In genomic region chr11:69366855-69367615, GRCm38 (mm10) we compare ENCODE assay signal across 8 mouse cellular contexts. TPM values are rescaled to one million over a fixed set of nuclear protein-coding genes. Genes with fewer than 3 reads are reported as not detected.
DNase-seq lines count a peak whose midpoint lies in the region; ATAC-seq and TF ChIP-seq lines count a peak whose summit lies in the region.

No protein-coding gene starts in this region.

- ATAC-seq in forebrain, embryonic 14.5 days = no peak
- no peak for ATAC-seq in intestine, embryonic 16.5 days
- peak; percentile 7; the same call in 1 of the 2 replicates for ATAC-seq in lung, postnatal 0 days
- no peak for ATAC-seq in stomach, embryonic 15.5 days (ENCODE audit: insufficient read depth, low FRiP score, low read depth)

- peak overlapping the region; percentile 96 for H3K4me2 ChIP-seq in forebrain, embryonic 14.5 days (ENCODE audit: low read length)
- peak overlapping the region; percentile 95 for H3K4me2 ChIP-seq in intestine, embryonic 16.5 days (ENCODE audit: low read depth, low read length)
- peak overlapping the region; percentile 77 for H3K4me2 ChIP-seq in lung, postnatal 0 days (replicated peaks; ENCODE audit: low read depth, low read length)
- H3K4me2 ChIP-seq in stomach, embryonic 15.5 days = peak overlapping the region; percentile 91

- peak overlapping the region; percentile 100 for H3K9ac ChIP-seq in forebrain, embryonic 14.5 days (ENCODE audit: low read length)
- peak overlapping the region; percentile 99 for H3K9ac ChIP-seq in intestine, embryonic 16.5 days (ENCODE audit: low read depth, low read length)
- peak overlapping the region; percentile 95 for H3K9ac ChIP-seq in lung, postnatal 0 days (replicated peaks; ENCODE audit: low read depth)
- H3K9ac ChIP-seq in stomach, embryonic 15.5 days = peak overlapping the region; percentile 99

- no peak for TF ChIP-seq CTCF in lung, postnatal 0 days (IDR thresholded peaks at IDR 0.05)

- H3K27ac ChIP-seq in forebrain, embryonic 14.5 days (ENCODE audit: low read depth, low read length) = peak overlapping the region; percentile 100
- H3K27ac ChIP-seq in intestine, embryonic 16.5 days (ENCODE audit: low read length) = peak overlapping the region; percentile 99
- peak overlapping the region; percentile 100 for H3K27ac ChIP-seq in lung, postnatal 0 days (ENCODE audit: low read length)
- peak overlapping the region; percentile 99 for H3K27ac ChIP-seq in stomach, embryonic 15.5 days

- peaks cover 24% of the 10 kb centered on the region for H3K36me3 ChIP-seq in forebrain, embryonic 14.5 days (ENCODE audit: control insufficient read depth, insufficient read depth, low read length)
- H3K36me3 ChIP-seq in intestine, embryonic 16.5 days (ENCODE audit: control insufficient read depth, insufficient read depth, low read length) = peaks cover 6% of the 10 kb centered on the region; the same call in 1 of the 2 replicates
- 0 out of 2 replicates have a peak, but pooled peaks cover 4% of the 10 kb centered on the region for H3K36me3 ChIP-seq in lung, postnatal 0 days (ENCODE audit: insufficient read depth, low read length)
- H3K36me3 ChIP-seq in stomach, embryonic 15.5 days = peaks cover 14% of the 10 kb centered on the region

- no peaks in the 10 kb centered on the region for H3K9me3 ChIP-seq in forebrain, embryonic 14.5 days (replicated peaks; ENCODE audit: control insufficient read depth, low read length)
- H3K9me3 ChIP-seq in intestine, embryonic 16.5 days (ENCODE audit: control insufficient read depth, low read length) = no peaks in the 10 kb centered on the region
- H3K9me3 ChIP-seq in lung, postnatal 0 days (ENCODE audit: low read length) = no peaks in the 10 kb centered on the region
- H3K9me3 ChIP-seq in stomach, embryonic 15.5 days = no peaks in the 10 kb centered on the region

- DNase-seq in adrenal gland, adult (ENCODE audit: inconsistent age in 2 of 2, low spot score in 1 of 2) = peak; percentile 49 to 86
- no peak for DNase-seq in adrenal gland, postnatal 25 days
- peak; percentile 17 for DNase-seq in spleen, adult 12 weeks (ENCODE audit: low spot score)
- DNase-seq in spleen, postnatal 14 days (ENCODE audit: low spot score in 2 of 2) = no peak
- DNase-seq in forebrain, embryonic 14.5 days (ENCODE audit: low spot score) = peak; percentile 55
- peak; percentile 45 for DNase-seq in lung, postnatal 0 days (ENCODE audit: low spot score)

- peaks cover 42% of the 10 kb centered on the region for H3K4me1 ChIP-seq in forebrain, embryonic 14.5 days (ENCODE audit: control insufficient read depth, insufficient read depth, low read length)
- H3K4me1 ChIP-seq in intestine, embryonic 16.5 days (ENCODE audit: control insufficient read depth, insufficient read depth, low read length) = peaks cover 44% of the 10 kb centered on the region
- peaks cover 24% of the 10 kb centered on the region for H3K4me1 ChIP-seq in lung, postnatal 0 days (ENCODE audit: insufficient read depth, low read depth, low read length)
- H3K4me1 ChIP-seq in stomach, embryonic 15.5 days = peaks cover 42% of the 10 kb centered on the region

- WGBS in forebrain, embryonic 14.5 days = under 1% methylated on average over 22 of the region's 22 CpGs
- WGBS in intestine, embryonic 16.5 days = 0% methylated on average over 22 of the region's 22 CpGs
- under 1% methylated on average over 22 of the region's 22 CpGs for WGBS in lung, postnatal 0 days
- WGBS in stomach, embryonic 15.5 days = under 1% methylated on average over 22 of the region's 22 CpGs

- no peaks in the 10 kb centered on the region for H3K27me3 ChIP-seq in forebrain, embryonic 14.5 days (replicated peaks; ENCODE audit: control insufficient read depth, insufficient read depth, low read length)
- H3K27me3 ChIP-seq in intestine, embryonic 16.5 days (replicated peaks; ENCODE audit: control insufficient read depth, insufficient read depth, low read length) = no peaks in the 10 kb centered on the region
- no peaks in the 10 kb centered on the region for H3K27me3 ChIP-seq in lung, postnatal 0 days (replicated peaks; ENCODE audit: insufficient read depth, low read length)
- H3K27me3 ChIP-seq in stomach, embryonic 15.5 days (replicated peaks) = no peaks in the 10 kb centered on the region

- peak; percentile 55; the same call in 1 of the 2 replicates for TF ChIP-seq EP300 in lung, postnatal 0 days (IDR thresholded peaks at IDR 0.05)

- H3K4me3 ChIP-seq in forebrain, embryonic 14.5 days (ENCODE audit: low read depth, low read length) = peak overlapping the region; percentile 97
- peak overlapping the region; percentile 81 for H3K4me3 ChIP-seq in intestine, embryonic 16.5 days (ENCODE audit: low read length)
- peak overlapping the region; percentile 98 for H3K4me3 ChIP-seq in lung, postnatal 0 days (ENCODE audit: low read depth, low read length)
- H3K4me3 ChIP-seq in stomach, embryonic 15.5 days (replicated peaks) = peak overlapping the region; percentile 85

RNA-seq across cellular contexts. Expression of gene Chd3, which starts 2.2 kb away (rescaled TPM):
- 105 and 111 TPM in 2 replicates for total RNA-seq in adrenal gland, postnatal 25 days (2021)
- polyA plus RNA-seq in forebrain, embryonic 14.5 days (2014; fragmentation: Nextera tagmentation; extraction: Ambion mirVana) = 70.3 and 77.3 TPM in 2 replicates
- 33.4 and 35.5 TPM in 2 replicates for polyA plus RNA-seq in intestine, embryonic 16.5 days (2015; fragmentation: Nextera tagmentation; extraction: Ambion mirVana)
- polyA plus RNA-seq in lung, postnatal 0 days (2015; fragmentation: Nextera tagmentation; extraction: Ambion mirVana) = 29.9 and 38.4 TPM in 2 replicates
- polyA plus RNA-seq in stomach, embryonic 15.5 days (2015; fragmentation: Nextera tagmentation; extraction: Ambion mirVana) = 53.4 and 54.0 TPM in 2 replicates

RNA-seq across cellular contexts. Expression of gene Rnf227, which starts 26.8 kb away (rescaled TPM):
- 6.8 and 7.7 TPM in 2 replicates for total RNA-seq in adrenal gland, postnatal 25 days (2021)
- polyA plus RNA-seq in forebrain, embryonic 14.5 days (2014; fragmentation: Nextera tagmentation; extraction: Ambion mirVana) = 126 and 146 TPM in 2 replicates
- polyA plus RNA-seq in intestine, embryonic 16.5 days (2015; fragmentation: Nextera tagmentation; extraction: Ambion mirVana) = 8.0 and 8.3 TPM in 2 replicates
- 5.7 and 6.6 TPM in 2 replicates for polyA plus RNA-seq in lung, postnatal 0 days (2015; fragmentation: Nextera tagmentation; extraction: Ambion mirVana)
- 12.6 and 12.8 TPM in 2 replicates for polyA plus RNA-seq in stomach, embryonic 15.5 days (2015; fragmentation: Nextera tagmentation; extraction: Ambion mirVana)

RNA-seq across cellular contexts. Expression of gene Naa38, which starts 28.3 kb away (rescaled TPM):
- 127 and 149 TPM in 2 replicates for total RNA-seq in adrenal gland, postnatal 25 days (2021)
- polyA plus RNA-seq in forebrain, embryonic 14.5 days (2014; fragmentation: Nextera tagmentation; extraction: Ambion mirVana) = 106 and 142 TPM in 2 replicates
- 168 and 170 TPM in 2 replicates for polyA plus RNA-seq in intestine, embryonic 16.5 days (2015; fragmentation: Nextera tagmentation; extraction: Ambion mirVana)
- 126 and 142 TPM in 2 replicates for polyA plus RNA-seq in lung, postnatal 0 days (2015; fragmentation: Nextera tagmentation; extraction: Ambion mirVana)
- 154 and 179 TPM in 2 replicates for polyA plus RNA-seq in stomach, embryonic 15.5 days (2015; fragmentation: Nextera tagmentation; extraction: Ambion mirVana)

RNA-seq across cellular contexts. Expression of gene Cyb5d1, which starts 28.4 kb away (rescaled TPM):
- total RNA-seq in adrenal gland, postnatal 25 days (2021) = 43.5 and 51.0 TPM in 2 replicates
- polyA plus RNA-seq in forebrain, embryonic 14.5 days (2014; fragmentation: Nextera tagmentation; extraction: Ambion mirVana) = 31.1 and 36.4 TPM in 2 replicates
- polyA plus RNA-seq in intestine, embryonic 16.5 days (2015; fragmentation: Nextera tagmentation; extraction: Ambion mirVana) = 22.6 and 24.0 TPM in 2 replicates
- 16.3 and 16.5 TPM in 2 replicates for polyA plus RNA-seq in lung, postnatal 0 days (2015; fragmentation: Nextera tagmentation; extraction: Ambion mirVana)
- polyA plus RNA-seq in stomach, embryonic 15.5 days (2015; fragmentation: Nextera tagmentation; extraction: Ambion mirVana) = 24.9 and 25.3 TPM in 2 replicates

RNA-seq across cellular contexts. Expression of gene Tmem88, which starts 31.0 kb away (rescaled TPM):
- 13.9 and 16.9 TPM in 2 replicates for total RNA-seq in adrenal gland, postnatal 25 days (2021)
- 4.7 and 5.7 TPM in 2 replicates for polyA plus RNA-seq in forebrain, embryonic 14.5 days (2014; fragmentation: Nextera tagmentation; extraction: Ambion mirVana)
- 30.8 and 31.0 TPM in 2 replicates for polyA plus RNA-seq in intestine, embryonic 16.5 days (2015; fragmentation: Nextera tagmentation; extraction: Ambion mirVana)
- 96.5 and 101 TPM in 2 replicates for polyA plus RNA-seq in lung, postnatal 0 days (2015; fragmentation: Nextera tagmentation; extraction: Ambion mirVana)
- 26.7 and 29.4 TPM in 2 replicates for polyA plus RNA-seq in stomach, embryonic 15.5 days (2015; fragmentation: Nextera tagmentation; extraction: Ambion mirVana)

Comparison
In these comparisons a context has a peak if more than half of its experiments do, and no peak if none do; other contexts are left out.
1. DNase-seq: peak in adrenal gland, adult (2 of 2), spleen, adult 12 weeks (single experiment), forebrain, embryonic 14.5 days (single experiment) and lung, postnatal 0 days (single experiment); none in adrenal gland, postnatal 25 days (single experiment) and spleen, postnatal 14 days (0 of 2).
2. Peak in every context shown above with its lines, with median percentiles within 50 percentile points of each other: H3K27ac ChIP-seq, H3K4me2 ChIP-seq, H3K4me3 ChIP-seq and H3K9ac ChIP-seq.